Mouse (Mus musculus) cerebellum, postnatal 14 days (tissue): ENCODE measurements around the gene Ranbp3l.
"Not testable (repeated sequence)": the region's sequence is repeated elsewhere in the genome, so short reads cannot be mapped to it uniquely, and the experiment has no call there.

Source experiments
- DNase-seq, 2 experiments: peaks; one replicate each; pipeline ENCODE4 v3.0.0; 2021; ENCODE audit warnings: mixed read lengths in 2 of 2

The Ranbp3l gene

GRCm38 (mm10) chr15:8967573-8968228 lies at the start of gene Ranbp3l:
Gene Ranbp3l (plus strand): TSS chr15:8967949.
- DNase-seq, result peak; percentile 24 to 44

GRCm38 (mm10) chr15:8930061-8930460 lies 37.7 kb upstream of the Ranbp3l start:
- DNase-seq, result no peak

DNA sequence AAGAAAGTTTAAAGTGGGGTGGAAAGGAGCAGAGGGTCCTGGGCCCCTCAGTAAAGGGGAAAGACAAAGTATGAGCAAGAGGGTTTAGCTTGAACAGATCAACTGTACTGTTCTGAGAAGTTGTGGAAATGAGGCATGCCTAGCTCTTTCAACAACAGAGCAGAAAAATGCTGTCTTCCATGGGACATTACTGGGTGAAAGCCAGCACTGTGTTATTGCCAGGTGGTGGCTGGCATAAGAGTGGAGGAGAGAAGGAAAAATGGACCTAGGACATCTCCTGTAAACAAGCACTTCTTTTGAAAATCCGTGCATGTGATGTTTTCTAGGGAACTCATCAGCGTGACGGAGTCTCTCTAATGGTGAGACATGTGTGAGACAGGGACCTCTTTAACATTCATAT lies 30.8 kb upstream of the Ranbp3l start:
- DNase-seq, result peak; percentile 17 to 22

- DNase-seq, result no peak
Measured at GRCm38 (mm10) chr15:8940861-8941260, 26.9 kb upstream of the Ranbp3l start.

DNA sequence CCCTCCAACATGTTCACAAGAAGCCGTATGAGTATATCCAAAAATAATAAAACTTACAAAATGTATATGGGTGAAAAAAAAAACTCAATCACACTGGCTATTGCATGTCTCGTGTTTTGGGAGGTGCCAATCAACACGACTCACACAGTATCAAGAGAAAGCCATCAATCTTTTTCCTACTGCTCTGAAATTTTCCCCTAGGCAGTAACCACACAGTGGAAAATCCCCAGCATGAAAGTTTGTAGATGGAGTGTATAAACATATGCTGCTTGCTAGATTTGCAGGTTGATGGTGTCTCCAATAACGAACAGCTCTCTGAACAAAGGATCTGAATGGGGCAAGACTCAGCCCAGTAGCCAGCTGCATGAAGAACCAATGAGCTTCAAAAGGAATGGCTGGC lies 16.9 kb upstream of the Ranbp3l start:
- DNase-seq, result no peak

- no peak for DNase-seq
Measured at GRCm38 (mm10) chr15:8963323-8963722, 4.4 kb upstream of the Ranbp3l start.

DNA sequence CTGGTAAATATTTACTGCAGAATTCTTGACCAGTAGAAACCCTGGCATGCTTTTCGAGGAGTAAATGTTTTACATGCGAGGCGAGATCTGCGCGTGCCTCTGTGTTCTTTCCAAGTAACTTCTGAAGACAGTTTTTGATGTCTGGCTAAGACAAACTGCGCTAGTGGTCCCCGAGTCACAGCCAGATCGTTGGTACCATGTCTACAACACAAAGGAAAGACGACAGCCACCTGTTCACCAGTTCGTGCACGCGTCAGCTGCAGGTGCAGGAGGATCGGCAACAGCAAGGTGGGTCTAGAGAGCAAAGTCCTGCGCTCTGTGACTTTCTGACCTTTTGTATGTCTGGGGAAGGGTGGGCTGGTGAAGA lies 463 bp downstream of the Ranbp3l start:
- no peak for DNase-seq

GRCm38 (mm10) chr15:8969061-8969635 lies 1.4 kb downstream of the Ranbp3l start:
- DNase-seq, result no peak

- DNase-seq, result no peak
Measured at GRCm38 (mm10) chr15:8991211-8991610, 23.5 kb downstream of the Ranbp3l start.

DNA sequence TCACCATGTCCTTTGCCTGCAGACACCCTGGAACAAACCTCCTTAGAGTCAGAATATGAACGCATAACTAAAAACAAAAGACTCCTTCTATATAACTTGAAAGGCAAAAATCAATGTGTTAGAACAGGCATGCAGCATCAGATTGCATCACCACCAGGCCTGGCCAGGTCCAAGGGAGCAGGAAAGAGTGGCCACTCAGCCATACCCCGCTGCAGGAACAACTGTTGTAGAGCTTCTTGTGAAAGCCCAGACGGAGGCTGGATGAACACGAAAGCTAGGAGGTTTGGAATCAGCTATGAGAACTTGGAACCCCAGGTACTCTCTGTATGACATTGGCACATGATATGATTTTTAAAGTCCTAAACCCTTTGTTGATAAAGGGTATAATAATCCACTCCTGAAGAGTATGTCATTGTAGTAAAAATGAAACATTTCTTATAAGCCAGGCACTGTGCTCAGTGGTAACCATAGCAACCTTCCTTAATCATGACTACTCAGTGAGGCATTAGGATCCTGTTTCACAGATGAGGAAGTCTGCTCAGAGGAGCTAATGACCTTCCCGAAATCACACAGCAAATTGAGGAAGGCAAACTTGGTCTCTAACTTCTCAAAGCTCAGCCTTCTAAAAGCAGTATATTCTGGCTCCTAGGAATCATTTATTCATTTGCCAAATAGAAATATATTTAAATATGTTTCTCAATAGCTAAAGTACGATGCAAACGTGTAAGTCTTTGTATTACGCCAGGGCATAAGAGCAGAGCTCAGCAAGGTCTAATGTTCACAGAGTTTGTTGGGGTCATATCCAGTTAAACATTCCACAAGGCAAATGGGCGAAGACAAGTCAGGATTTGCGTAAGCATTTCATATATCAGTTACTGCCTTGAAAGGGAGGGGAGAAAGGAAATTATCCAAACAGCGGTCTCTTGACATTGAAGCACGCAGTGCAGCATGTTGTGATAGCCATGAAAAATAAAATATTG lies 24.4 kb downstream of the Ranbp3l start:
- no peak for DNase-seq

DNA sequence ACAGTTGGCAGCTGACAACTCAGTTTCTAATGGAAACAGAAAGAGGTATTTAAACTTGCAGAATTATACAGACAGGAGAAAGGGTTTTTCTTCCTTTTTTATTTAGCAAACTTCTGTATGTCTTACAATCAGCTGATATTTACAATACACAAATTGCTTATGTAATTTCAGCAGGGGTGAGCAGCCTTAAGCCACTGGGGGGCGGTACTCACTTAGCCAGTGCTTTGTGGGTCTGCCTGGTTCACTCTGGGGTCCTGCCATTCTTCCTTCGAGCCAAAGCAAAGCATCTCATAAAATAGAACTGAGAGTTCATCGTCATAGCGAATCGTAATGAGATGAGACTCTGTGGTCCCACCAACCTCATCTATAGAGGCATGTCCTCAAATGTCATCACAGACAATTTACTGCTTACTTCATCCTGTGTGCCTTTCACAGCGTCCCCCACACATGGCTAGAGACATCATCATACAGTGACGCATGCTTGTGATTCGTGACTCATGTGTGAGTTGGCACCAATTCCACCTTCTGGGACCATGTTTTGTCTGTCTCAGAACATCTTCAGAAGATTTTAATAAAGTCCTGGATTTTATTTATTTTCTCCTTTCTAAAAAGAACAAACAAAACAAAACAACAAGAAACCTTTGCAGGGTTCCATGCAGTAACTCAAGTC lies 27.0 kb downstream of the Ranbp3l start:
- peak in 1 of 2 experiments; percentile 10 for DNase-seq

GRCm38 (mm10) chr15:8995490-8995889 lies 27.7 kb downstream of the Ranbp3l start:
- DNase-seq, result no peak

DNA sequence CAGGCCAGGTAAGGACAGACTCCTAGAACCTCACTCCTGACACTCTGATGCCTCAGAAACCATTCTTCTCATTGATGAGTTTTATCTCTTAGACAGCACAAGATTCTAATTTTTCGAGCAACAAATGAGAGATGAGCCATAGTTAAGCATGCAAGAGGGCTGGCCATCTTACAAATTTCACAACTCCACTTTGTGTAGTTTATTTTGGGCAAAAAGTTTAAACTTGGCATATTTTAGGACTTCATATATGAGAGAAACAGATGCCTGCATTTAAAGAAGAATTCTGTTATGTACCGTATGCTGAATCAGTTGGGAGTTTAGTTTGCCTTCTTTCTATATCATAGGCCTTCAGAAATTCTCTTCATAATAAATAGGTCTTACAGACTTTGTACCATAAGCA lies 35.0 kb downstream of the Ranbp3l start:
- no peak for DNase-seq

- no peak for DNase-seq
Measured at GRCm38 (mm10) chr15:9009196-9009595, 41.4 kb downstream of the Ranbp3l start.

DNA sequence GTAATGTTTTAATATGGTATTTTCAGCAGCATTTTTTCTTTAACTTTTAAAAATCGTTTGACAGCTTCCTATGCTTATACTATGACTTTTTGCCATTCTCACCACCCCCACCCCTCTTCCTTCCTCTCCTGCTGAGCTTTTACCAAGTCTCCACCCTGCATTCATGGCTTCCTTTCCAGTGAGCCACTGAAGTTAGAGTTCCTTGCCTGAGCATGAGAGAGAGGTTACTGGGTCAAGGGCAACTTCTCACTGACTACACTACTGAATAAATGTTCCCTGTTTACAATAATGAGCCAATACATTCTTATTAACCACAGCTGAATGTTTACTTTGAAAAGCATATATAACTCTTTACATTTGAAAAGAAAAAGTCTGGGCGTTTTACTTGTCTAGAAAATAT lies 46.8 kb downstream of the Ranbp3l start:
- DNase-seq, result no peak

DNA sequence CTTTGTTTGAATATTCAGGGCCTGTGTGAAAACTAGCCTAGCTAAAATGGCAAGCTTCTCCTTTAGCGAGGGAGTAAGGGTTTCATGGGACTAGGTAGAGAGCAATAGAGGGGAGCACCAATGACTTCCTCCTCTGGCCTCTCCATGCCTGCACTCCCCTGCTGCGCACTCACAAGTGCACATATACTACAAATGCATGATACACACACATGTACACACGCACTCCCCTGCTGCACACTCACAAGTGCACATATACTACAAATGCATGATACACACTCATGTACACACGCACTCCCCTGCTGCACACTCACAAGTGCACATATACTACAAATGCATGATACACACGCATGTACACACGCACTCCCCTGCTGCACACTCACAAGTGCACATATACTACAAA lies 47.7 kb downstream of the Ranbp3l start:
- DNase-seq, result not testable (repeated sequence)

GRCm38 (mm10) chr15:9055704-9056103 lies 88.0 kb downstream of the Ranbp3l start:
- no peak for DNase-seq

GRCm38 (mm10) chr15:9059856-9060255 lies 92.1 kb downstream of the Ranbp3l start:
- no peak for DNase-seq

- DNase-seq, result no peak
Measured at GRCm38 (mm10) chr15:9061150-9061882, 93.6 kb downstream of the Ranbp3l start.

DNA sequence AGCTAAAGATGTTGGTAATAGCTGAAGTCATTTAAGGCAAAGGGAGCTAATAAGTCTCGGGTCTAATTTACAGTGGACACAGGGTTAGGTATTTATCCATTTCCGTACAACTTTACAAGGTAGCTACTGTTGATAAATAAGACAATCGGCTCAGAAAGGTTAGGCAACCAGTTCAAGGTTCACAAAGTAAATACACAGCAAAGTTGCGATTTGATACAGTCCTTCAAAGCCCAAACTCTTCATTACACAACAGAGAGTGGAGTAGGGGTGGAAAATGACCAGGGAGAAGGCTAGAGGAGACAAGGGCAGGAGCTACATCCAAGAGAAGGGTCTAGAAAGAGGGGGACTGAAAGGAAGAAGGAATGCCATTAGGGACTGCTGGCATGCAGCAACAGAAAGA lies 101.1 kb downstream of the Ranbp3l start:
- DNase-seq, result no peak

- no peak for DNase-seq
Measured at GRCm38 (mm10) chr15:9070353-9070752, 102.6 kb downstream of the Ranbp3l start.

GRCm38 (mm10) chr15:9070912-9071555 lies 103.3 kb downstream of the Ranbp3l start, which contains the start of gene Nadk2:
Gene Nadk2 (plus strand): TSS chr15:9071260.
- peak; percentile 98 for DNase-seq
